Mouse (Mus musculus) kidney, embryonic 16.5 days (tissue): ENCODE measurements around the gene Samsn1. TPM values are rescaled to one million over a fixed set of nuclear protein-coding genes. Genes with fewer than 3 reads are reported as not detected.

Experiments used
- ATAC-seq: fragments of 200-750 bp; cut with Nextera tagmentation; 2 replicates; pipeline ENCODE4 v1.8.0; 2017; ENCODE audit warnings: moderate TSS enrichment; ENCODE audit not compliant: low FRiP score, low TSS enrichment
- H3K27ac ChIP-seq: fragments of 300-500 bp; sonication (generic); 2 replicates; pipeline ENCODE4 v1.5.1; 2014; ENCODE audit warnings: low read length
- H3K27me3 ChIP-seq: fragments of 300-500 bp; sonication (generic); 2 replicates; pipeline ENCODE4 v1.6.1; 2014; ENCODE audit warnings: low read length, control low read depth, mixed read lengths; ENCODE audit not compliant: insufficient read depth
- H3K36me3 ChIP-seq: fragments of 300-500 bp; sonication (generic); 2 replicates; pipeline ENCODE4 v1.6.1; 2014; ENCODE audit warnings: low read length, control low read depth, mixed read lengths; ENCODE audit not compliant: insufficient read depth
- H3K4me1 ChIP-seq: fragments of 300-500 bp; sonication (generic); 2 replicates; pipeline ENCODE4 v1.6.1; 2014; ENCODE audit warnings: low read length, control low read depth, mixed read lengths; ENCODE audit not compliant: insufficient read depth
- H3K4me2 ChIP-seq: fragments of 300-500 bp; sonication (generic); replicated peaks from 2 replicates; pipeline ENCODE4 v1.6.1; 2014; ENCODE audit warnings: low read depth, low read length
- H3K4me3 ChIP-seq: fragments of 300-500 bp; sonication (generic); 2 replicates; pipeline ENCODE4 v1.5.1; 2014; ENCODE audit warnings: mild to moderate bottlenecking, low read length
- H3K9ac ChIP-seq: fragments of 300-500 bp; sonication (generic); replicated peaks from 2 replicates; pipeline ENCODE4 v1.6.1; 2014; ENCODE audit warnings: low read length
- H3K9me3 ChIP-seq: fragments of 300-500 bp; sonication (generic); 2 replicates; pipeline ENCODE4 v1.6.1; 2016; ENCODE audit warnings: low read length, control low read depth
- WGBS: fragments of 180-500 bp; shearing (Covaris S2); extraction: QIAGEN DNeasy Blood & Tissue Kit; methylation state at CpG from one replicate; pipeline ENCODE4 v1.1.7; 2014; 5-methylcytosine and 5-hydroxymethylcytosine counted together
- polyA plus RNA-seq: library from polyadenylated mRNA; unstranded; fragments of >200 nt; fragmentation: Nextera tagmentation; extraction: Ambion mirVana; gene quantifications from 2 replicates; pipeline ENCODE4 v1.2.1, GENCODE M21; 2015

Samsn1 gene
- polyA plus RNA-seq, 1 experiment from 2014 or later: 2.9 TPM

- WGBS: 88% methylated on average over 12 of the region's 12 CpGs
- H3K4me1 ChIP-seq: no peaks in the 10 kb centered on the region
- H3K4me3 ChIP-seq: no peak overlapping the region
- no peaks in the 10 kb centered on the region for H3K27me3 ChIP-seq
- H3K9me3 ChIP-seq: no peaks in the 10 kb centered on the region
- H3K9ac ChIP-seq: no peak overlapping the region
- no peak overlapping the region for H3K27ac ChIP-seq
- H3K36me3 ChIP-seq: no peaks in the 10 kb centered on the region
- no peak overlapping the region for H3K4me2 ChIP-seq
- ATAC-seq: no peak
Measured at GRCm38 (mm10) chr16:76002287-76002686, 19.8 kb downstream of the Samsn1 start.

GRCm38 (mm10) chr16:76001788-76002187 is 20.3 kb downstream of the Samsn1 start:
- Histone ChIP-seq H3K27me3 (no peaks in the 10 kb centered on the region), H3K9ac (no peak overlapping the region), H3K27ac (no peak overlapping the region), H3K4me1 (no peaks in the 10 kb centered on the region), H3K4me2 (no peak overlapping the region), H3K4me3 (no peak overlapping the region), H3K9me3 (no peaks in the 10 kb centered on the region), H3K36me3 (no peaks in the 10 kb centered on the region)
- no peak for ATAC-seq
- 82% methylated on average over 6 of the region's 6 CpGs for WGBS

- Histone ChIP-seq H3K9me3 (no peaks in the 10 kb centered on the region), H3K27me3 (no peaks in the 10 kb centered on the region), H3K36me3 (no peaks in the 10 kb centered on the region), H3K9ac (no peak overlapping the region), H3K4me3 (no peak overlapping the region), H3K4me1 (no peaks in the 10 kb centered on the region), H3K4me2 (no peak overlapping the region), H3K27ac (no peak overlapping the region)
- no peak for ATAC-seq
- WGBS: 93% methylated on average over 9 of the region's 9 CpGs
Measured at GRCm38 (mm10) chr16:76000127-76000526, 22.0 kb downstream of the Samsn1 start.

GRCm38 (mm10) chr16:75990173-75990572 is 31.9 kb downstream of the Samsn1 start:
- Histone ChIP-seq H3K27me3 (no peaks in the 10 kb centered on the region), H3K9ac (no peak overlapping the region), H3K4me3 (no peak overlapping the region), H3K27ac (no peak overlapping the region), H3K4me2 (no peak overlapping the region), H3K36me3 (no peaks in the 10 kb centered on the region), H3K9me3 (no peaks in the 10 kb centered on the region), H3K4me1 (no peaks in the 10 kb centered on the region)
- WGBS: 17% methylated on average over 1 of the region's 1 CpGs
- peak; percentile 59; the same call in 1 of the 2 replicates for ATAC-seq

GRCm38 (mm10) chr16:75983831-75984230 is 38.2 kb downstream of the Samsn1 start:
- Histone ChIP-seq H3K9ac (no peak overlapping the region), H3K27ac (no peak overlapping the region), H3K9me3 (peaks cover 5% of the 10 kb centered on the region), H3K4me2 (no peak overlapping the region), H3K27me3 (no peaks in the 10 kb centered on the region), H3K4me1 (no peaks in the 10 kb centered on the region), H3K36me3 (no peaks in the 10 kb centered on the region), H3K4me3 (no peak overlapping the region)
- 97% methylated on average over 1 of the region's 1 CpGs for WGBS
- ATAC-seq: no peak

- Histone ChIP-seq H3K9me3 (peaks cover 5% of the 10 kb centered on the region), H3K9ac (no peak overlapping the region), H3K36me3 (no peaks in the 10 kb centered on the region), H3K27ac (no peak overlapping the region), H3K27me3 (no peaks in the 10 kb centered on the region), H3K4me2 (no peak overlapping the region), H3K4me1 (no peaks in the 10 kb centered on the region), H3K4me3 (no peak overlapping the region)
- ATAC-seq: no peak
Measured at GRCm38 (mm10) chr16:75979381-75979780, 42.7 kb downstream of the Samsn1 start.

GRCm38 (mm10) chr16:75977798-75978197 is 44.3 kb downstream of the Samsn1 start:
- H3K9ac ChIP-seq: no peak overlapping the region
- ATAC-seq: no peak
- H3K9me3 ChIP-seq: no peaks in the 10 kb centered on the region
- H3K36me3 ChIP-seq: no peaks in the 10 kb centered on the region
- H3K27ac ChIP-seq: no peak overlapping the region
- no peak overlapping the region for H3K4me2 ChIP-seq
- 71% methylated on average over 5 of the region's 5 CpGs for WGBS
- H3K27me3 ChIP-seq: no peaks in the 10 kb centered on the region
- H3K4me1 ChIP-seq: no peaks in the 10 kb centered on the region
- no peak overlapping the region for H3K4me3 ChIP-seq

GRCm38 (mm10) chr16:75975682-75976332 is 46.3 kb downstream of the Samsn1 start:
- Histone ChIP-seq H3K9ac (no peak overlapping the region), H3K4me3 (no peak overlapping the region), H3K36me3 (no peaks in the 10 kb centered on the region), H3K27me3 (no peaks in the 10 kb centered on the region), H3K9me3 (no peaks in the 10 kb centered on the region), H3K4me2 (no peak overlapping the region), H3K4me1 (no peaks in the 10 kb centered on the region), H3K27ac (no peak overlapping the region)
- peak; percentile 94 for ATAC-seq
- 29% methylated on average over 11 of the region's 11 CpGs for WGBS

GRCm38 (mm10) chr16:75970266-75970998 is 51.6 kb downstream of the Samsn1 start:
- Histone ChIP-seq H3K9ac (no peak overlapping the region), H3K4me2 (no peak overlapping the region), H3K36me3 (no peaks in the 10 kb centered on the region), H3K27me3 (no peaks in the 10 kb centered on the region), H3K27ac (no peak overlapping the region), H3K4me1 (no peaks in the 10 kb centered on the region), H3K4me3 (no peak overlapping the region), H3K9me3 (no peaks in the 10 kb centered on the region)
- no peak for ATAC-seq
- WGBS: 75% methylated on average over 6 of the region's 6 CpGs

- Histone ChIP-seq H3K4me1 (no peaks in the 10 kb centered on the region), H3K4me3 (no peak overlapping the region), H3K36me3 (no peaks in the 10 kb centered on the region), H3K9ac (no peak overlapping the region), H3K9me3 (peaks cover 3% of the 10 kb centered on the region; the same call in 1 of the 2 replicates), H3K4me2 (no peak overlapping the region), H3K27ac (no peak overlapping the region), H3K27me3 (no peaks in the 10 kb centered on the region)
- ATAC-seq: 0 out of 2 replicates have a peak, but pooled peaks have one; percentile 42
- WGBS: 37% methylated on average over 8 of the region's 8 CpGs
Measured at GRCm38 (mm10) chr16:75962021-75962420, 60.1 kb downstream of the Samsn1 start.
